Mouse (Mus musculus) naive thymus-derived CD4-positive, alpha-beta T cell, adult 2 months (primary cell): ENCODE results near the gene Galk2.

Experiments
- DNase-seq: peaks from one replicate; pipeline ENCODE4 v3.0.0-alpha.2; 2011; ENCODE audit warnings: low read depth

Galk2 gene

GRCm38 (mm10) chr2:125900797-125901410, 42.0 kb downstream of the Galk2 start:
- DNase-seq, result no peak

- no peak for DNase-seq
These were observed 42.5 kb downstream of the Galk2 start for GRCm38 (mm10) chr2:125901426-125901825.

- no peak for DNase-seq
These were observed 47.6 kb downstream of the Galk2 start for GRCm38 (mm10) chr2:125906407-125907066.

DNA sequence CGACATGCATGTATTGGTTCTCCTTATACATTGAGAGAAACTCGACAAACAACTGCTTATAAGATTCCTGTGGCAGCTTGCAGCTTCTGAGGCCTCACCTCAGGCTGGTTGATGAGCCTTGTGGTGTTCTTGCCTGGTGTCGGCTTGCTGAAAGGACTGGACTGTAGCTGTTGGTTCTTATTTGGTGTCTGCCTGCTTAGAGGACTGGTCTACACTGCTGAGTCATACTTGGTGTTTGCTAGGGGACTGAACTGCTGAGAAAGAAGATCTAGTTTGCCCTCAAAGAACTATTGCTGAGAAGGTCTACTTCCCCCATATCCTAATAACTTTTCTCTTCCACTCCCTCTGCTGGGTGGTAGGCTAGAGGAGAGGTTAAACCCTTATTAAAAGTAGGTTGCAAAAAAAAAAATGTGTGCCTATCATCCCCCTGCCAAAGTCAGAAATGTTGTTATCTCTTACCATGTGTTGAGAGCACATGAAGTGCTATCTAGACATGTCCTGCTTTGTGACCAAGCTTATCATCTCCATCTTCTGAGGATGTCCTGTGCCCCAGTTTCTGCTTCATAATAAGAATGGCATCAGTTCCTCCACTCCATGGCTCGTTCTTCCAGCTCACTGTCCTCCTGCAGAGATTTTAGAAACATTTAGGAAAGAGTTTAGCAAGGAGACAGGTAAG, 48.8 kb downstream of the Galk2 start:
- DNase-seq, result no peak

- DNase-seq, result no peak
These were observed 55.3 kb downstream of the Galk2 start for GRCm38 (mm10) chr2:125914167-125914566.

DNA sequence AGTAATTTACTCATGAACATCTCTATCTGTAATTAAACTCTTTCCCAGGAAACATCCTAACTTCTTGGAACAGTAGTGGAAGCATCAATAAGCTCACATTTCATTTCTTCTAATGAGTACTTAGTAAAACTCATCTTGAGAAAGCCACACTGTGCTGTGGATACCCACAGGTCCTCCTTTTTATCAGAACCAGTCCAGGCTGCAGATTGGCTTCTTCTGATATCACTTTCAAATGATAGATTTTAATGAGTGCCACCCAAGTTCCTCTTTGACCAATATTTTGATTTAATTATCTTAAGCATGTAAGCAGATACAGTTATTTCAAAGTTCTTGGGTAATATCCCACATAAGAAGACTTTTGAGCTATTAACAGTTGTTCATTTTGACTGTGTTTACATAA, 55.8 kb downstream of the Galk2 start:
- DNase-seq, result no peak

DNA sequence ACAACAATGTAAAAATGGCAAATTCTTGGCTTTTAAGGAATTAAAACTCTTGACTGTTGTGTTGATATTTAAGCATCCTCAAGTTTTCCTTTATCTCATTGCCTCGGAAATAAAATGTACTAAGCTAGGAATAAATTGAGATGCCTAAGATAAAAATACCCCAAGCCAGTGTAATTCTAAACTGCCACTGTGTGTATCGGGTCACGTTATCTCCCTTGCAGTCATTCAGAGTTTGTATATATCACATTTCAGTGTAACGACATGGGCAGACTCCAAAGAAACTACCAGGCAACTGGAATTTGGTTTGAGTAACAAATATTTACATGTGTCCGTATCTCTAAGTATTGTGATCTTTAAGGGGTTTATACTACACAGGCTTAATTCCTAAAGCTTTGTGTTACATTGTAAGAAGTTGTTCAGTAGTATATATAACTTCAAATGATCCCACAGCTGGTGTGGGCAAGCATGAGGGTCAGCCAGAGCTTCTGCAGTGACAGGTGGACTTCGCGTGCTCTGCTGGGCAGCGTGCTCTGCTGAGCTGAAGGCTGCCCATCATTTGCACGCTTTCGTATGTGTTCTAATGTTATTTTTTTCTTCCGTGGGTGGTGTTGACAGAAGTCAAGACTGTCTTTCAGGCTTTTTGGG, 57.9 kb downstream of the Galk2 start:
- no peak for DNase-seq

- no peak for DNase-seq
These were observed 58.4 kb downstream of the Galk2 start for GRCm38 (mm10) chr2:125917297-125917679.

GRCm38 (mm10) chr2:125921273-125921672, 62.4 kb downstream of the Galk2 start:
- DNase-seq, result no peak

- no peak for DNase-seq
These were observed 63.2 kb downstream of the Galk2 start for GRCm38 (mm10) chr2:125922149-125922548.

GRCm38 (mm10) chr2:125922877-125923276, 64.0 kb downstream of the Galk2 start:
- no peak for DNase-seq

GRCm38 (mm10) chr2:125923346-125923745, 64.4 kb downstream of the Galk2 start:
- no peak for DNase-seq

DNA sequence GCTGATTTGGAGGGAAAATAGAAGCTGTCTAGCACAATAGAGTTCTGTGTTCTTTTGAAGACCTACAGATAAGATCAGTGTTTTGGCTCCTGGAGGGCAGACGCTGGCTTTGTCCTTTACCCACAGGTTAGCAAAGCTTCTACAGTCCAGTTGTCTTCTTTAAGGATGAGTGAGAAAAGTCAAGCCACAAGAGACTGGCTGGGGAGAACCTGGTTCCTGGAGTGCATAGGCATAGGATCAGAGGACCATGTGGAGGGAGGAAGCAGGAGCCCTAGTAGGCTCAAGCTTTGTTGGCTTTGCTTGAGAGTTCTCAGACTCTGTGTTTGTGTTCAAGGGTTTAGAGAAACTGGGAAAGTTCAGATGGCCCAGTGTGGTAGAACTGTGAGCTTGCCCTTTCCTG, 65.6 kb downstream of the Galk2 start:
- DNase-seq, result no peak

DNA sequence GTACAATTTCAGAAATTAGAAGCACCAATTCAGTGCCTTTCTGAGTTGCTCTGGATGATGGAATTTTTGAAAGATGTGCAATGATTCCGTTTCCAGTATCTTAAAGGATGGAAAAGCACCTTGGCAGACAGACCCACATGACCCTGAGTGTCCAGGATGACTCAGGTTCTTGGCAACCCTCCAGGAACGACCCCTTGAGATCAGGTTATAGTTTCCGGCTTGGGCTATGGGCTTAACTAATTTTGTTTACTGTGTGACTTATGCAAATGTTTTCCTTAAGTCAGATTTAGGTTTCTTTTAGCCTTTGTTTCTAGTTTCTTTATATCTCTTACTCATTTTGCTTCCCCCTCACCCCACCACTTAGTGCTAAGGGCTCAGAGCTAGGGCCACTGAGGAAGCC, 66.2 kb downstream of the Galk2 start:
- DNase-seq, result no peak

DNA sequence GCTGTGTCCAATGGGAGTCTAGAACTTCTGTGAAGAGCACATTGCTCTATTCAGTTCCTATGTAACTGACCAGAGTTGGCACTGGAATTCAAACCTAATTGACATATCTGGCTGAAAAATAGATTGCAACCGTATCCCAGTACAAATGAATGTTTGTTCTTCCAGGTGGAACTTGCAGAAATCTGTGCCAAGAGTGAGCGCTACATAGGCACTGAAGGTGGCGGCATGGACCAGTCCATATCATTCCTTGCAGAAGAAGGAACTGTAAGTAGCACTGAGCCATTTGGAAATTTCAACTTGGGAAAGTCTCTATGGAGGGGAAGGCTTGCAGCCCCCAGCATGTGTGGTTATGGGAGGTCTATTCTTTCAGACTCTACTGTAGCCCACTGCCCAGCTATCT, 70.5 kb downstream of the Galk2 start:
- DNase-seq, result no peak

DNA sequence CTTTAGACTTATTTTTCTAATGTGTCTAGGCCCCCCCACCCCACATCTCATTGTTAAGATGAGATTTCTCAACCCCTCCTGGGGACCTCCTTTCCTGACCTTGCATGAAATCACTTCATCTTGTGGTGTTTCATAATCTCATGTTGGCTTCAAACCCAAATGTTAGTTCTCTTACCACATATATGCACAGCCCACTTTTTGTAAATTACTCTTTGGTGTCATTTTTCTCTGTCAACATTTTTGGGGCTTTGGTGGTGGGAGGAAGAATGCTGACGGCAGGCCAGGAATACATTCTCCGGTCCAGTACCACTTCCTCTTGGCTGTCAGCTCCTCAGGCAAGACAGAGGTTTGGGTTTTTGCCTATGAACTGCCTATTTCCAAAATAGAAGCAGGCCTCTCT, 71.0 kb downstream of the Galk2 start:
- no peak for DNase-seq

- no peak for DNase-seq
These were observed 72.3 kb downstream of the Galk2 start for GRCm38 (mm10) chr2:125931193-125931592.

- DNase-seq, result no peak
These were observed 73.8 kb downstream of the Galk2 start for GRCm38 (mm10) chr2:125932734-125933133.

- no peak for DNase-seq
These were observed 75.1 kb downstream of the Galk2 start for GRCm38 (mm10) chr2:125933977-125934376.

GRCm38 (mm10) chr2:125936396-125936795, 77.5 kb downstream of the Galk2 start:
- no peak for DNase-seq

- DNase-seq, result no peak
These were observed 80.2 kb downstream of the Galk2 start for GRCm38 (mm10) chr2:125938993-125939642.

GRCm38 (mm10) chr2:125941111-125941785, 82.3 kb downstream of the Galk2 start:
- DNase-seq, result no peak
